Comparison of ENCODE assay signal across 8 mouse cellular contexts in genomic region chr4:139351931-139352711, GRCm38 (mm10). TPM values are rescaled to one million over a fixed set of nuclear protein-coding genes. Genes with fewer than 3 reads are reported as not detected.
DNase-seq lines count a peak whose midpoint lies in the region; ATAC-seq and TF ChIP-seq lines count a peak whose summit lies in the region.

Mrto4 (minus strand) TSS chr4:139352576.
Emc1 (plus strand) TSS chr4:139352587.
Ubr4 (plus strand) TSS chr4:139352609.

- peak; percentile 98 for ATAC-seq in forebrain, postnatal 0 days
- peak; percentile 94 for ATAC-seq in neural tube, embryonic 15.5 days (ENCODE audit: low FRiP score)

- H3K36me3 ChIP-seq in MEL (ENCODE audit: control insufficient read depth in 1 of 2, insufficient read depth in 2 of 2, low read length in 2 of 2), result peaks cover 3 to 9% of the 10 kb centered on the region in 2 experiments; a peak in 3 of 4 replicates
- peaks cover 39% of the 10 kb centered on the region for H3K36me3 ChIP-seq in forebrain, postnatal 0 days (ENCODE audit: insufficient read depth)
- H3K36me3 ChIP-seq in neural tube, embryonic 15.5 days, result peaks cover 50% of the 10 kb centered on the region

- peaks cover 39% of the 10 kb centered on the region for H3K79me2 ChIP-seq in MEL (ENCODE audit: control insufficient read depth, insufficient read depth, low read length, poor library complexity)

- no peaks in the 10 kb centered on the region for H3K27me3 ChIP-seq in MEL (ENCODE audit: control insufficient read depth in 1 of 2, insufficient read depth in 2 of 2, low read length in 2 of 2)
- H3K27me3 ChIP-seq in cerebellum, adult 2 months (ENCODE audit: control insufficient read depth, insufficient read depth, low read length), result no peaks in the 10 kb centered on the region
- H3K27me3 ChIP-seq in forebrain, postnatal 0 days (ENCODE audit: insufficient read depth, low read length), result no peaks in the 10 kb centered on the region
- no peaks in the 10 kb centered on the region for H3K27me3 ChIP-seq in neural tube, embryonic 15.5 days (replicated peaks)

- peak within 1 kb of the TSS; percentile 75 for H3K4me2 ChIP-seq in forebrain, postnatal 0 days (ENCODE audit: low read depth)
- peak within 1 kb of the TSS; percentile 92 for H3K4me2 ChIP-seq in neural tube, embryonic 15.5 days

- intact Hi-C loops in heart, postnatal 36 days (cut with DNase I), result loop anchor here (1.0 kb wide), 1 partner anchor 28 kb away; no protein-coding TSS in a partner anchor

- peak; percentile 89 for DNase-seq in MEL (ENCODE audit: low read depth, low spot score)
- peak; percentile 85 to 90 for DNase-seq in cerebellum, adult 2 months
- peak; percentile 90 for DNase-seq in forebrain, postnatal 0 days
- peak; percentile 82 to 89 for DNase-seq in heart, postnatal 36 days
- DNase-seq in layer of hippocampus, adult 2 months (ENCODE audit: low spot score in 2 of 2), result peak; percentile 78 to 82
- peak; percentile 88 for DNase-seq in lung, adult 2 months
- peak; percentile 89 for DNase-seq in testis, postnatal 10 days (ENCODE audit: low spot score)

- TF ChIP-seq EP300 in MEL (IDR thresholded peaks at IDR 0.05; ENCODE audit: low read depth in 1 of 2, low read length in 2 of 2), result no peak

- H3K9me3 ChIP-seq in MEL (replicated peaks; ENCODE audit: insufficient read depth, low read length), result no peaks in the 10 kb centered on the region
- no peaks in the 10 kb centered on the region for H3K9me3 ChIP-seq in forebrain, postnatal 0 days (ENCODE audit: low read length)
- no peaks in the 10 kb centered on the region for H3K9me3 ChIP-seq in neural tube, embryonic 15.5 days (replicated peaks)

- WGBS in cerebellum, adult 2 months, result 1% methylated on average over 64 of the region's 64 CpGs
- WGBS in forebrain, postnatal 0 days, result under 1% methylated on average over 64 of the region's 64 CpGs
- WGBS in lung, adult 2 months, result under 1% methylated on average over 64 of the region's 64 CpGs
- under 1% methylated on average over 64 of the region's 64 CpGs for WGBS in neural tube, embryonic 15.5 days

- H3K9ac ChIP-seq in MEL (ENCODE audit: control insufficient read depth, low read depth, low read length, poor library complexity, severe bottlenecking), result peak within 1 kb of the TSS; percentile 96
- H3K9ac ChIP-seq in forebrain, postnatal 0 days, result peak within 1 kb of the TSS; percentile 83
- peak within 1 kb of the TSS; percentile 96 for H3K9ac ChIP-seq in neural tube, embryonic 15.5 days (replicated peaks)

- no peak for TF ChIP-seq RAD21 in MEL (IDR thresholded peaks at IDR 0.05; ENCODE audit: low read depth, low read length)

- peak within 1 kb of the TSS; percentile 88 for H3K27ac ChIP-seq in MEL (ENCODE audit: control insufficient read depth, low read depth, low read length)
- peak within 1 kb of the TSS; percentile 95 for H3K27ac ChIP-seq in cerebellum, adult 2 months (ENCODE audit: insufficient read depth, low read length)
- peak within 1 kb of the TSS; percentile 92 for H3K27ac ChIP-seq in forebrain, postnatal 0 days (ENCODE audit: low read depth, low read length)
- peak within 1 kb of the TSS; percentile 99 for H3K27ac ChIP-seq in layer of hippocampus, adult 2 months
- H3K27ac ChIP-seq in neural tube, embryonic 15.5 days (replicated peaks), result peak within 1 kb of the TSS; percentile 98

- H3K4me1 ChIP-seq in MEL (ENCODE audit: control insufficient read depth in 1 of 2, insufficient read depth in 2 of 2, low read length in 2 of 2), result 0 out of 4 replicates have a peak, but pooled peaks cover 0 to 11% of the 10 kb centered on the region in 2 experiments
- H3K4me1 ChIP-seq in cerebellum, adult 2 months (ENCODE audit: control insufficient read depth, insufficient read depth, low read length), result peaks cover 3% of the 10 kb centered on the region; the same call in 1 of the 2 replicates
- H3K4me1 ChIP-seq in forebrain, postnatal 0 days (ENCODE audit: insufficient read depth), result peaks cover 12% of the 10 kb centered on the region; the same call in 1 of the 2 replicates
- H3K4me1 ChIP-seq in lung, adult 2 months (ENCODE audit: control insufficient read depth, insufficient read depth, low read length), result peaks cover 8% of the 10 kb centered on the region
- H3K4me1 ChIP-seq in neural tube, embryonic 15.5 days, result peaks cover 26% of the 10 kb centered on the region

- no peak for TF ChIP-seq CTCF in MEL (IDR thresholded peaks at IDR 0.05 in 2 of 3, conservative IDR thresholded peaks at IDR 0.05 in 1 of 3; ENCODE audit: control insufficient read depth in 1 of 3, insufficient read depth in 1 of 3, low read depth in 2 of 3, low read length in 3 of 3, poor library complexity in 1 of 3, severe bottlenecking in 1 of 3)
- TF ChIP-seq CTCF in cerebellum, adult 2 months (IDR thresholded peaks at IDR 0.05; ENCODE audit: borderline replicate concordance, insufficient read depth, low read depth, low read length), result no peak
- no peak for TF ChIP-seq CTCF in forebrain, postnatal 0 days (IDR thresholded peaks at IDR 0.05; ENCODE audit: low read depth)
- TF ChIP-seq CTCF in layer of hippocampus, adult 2 months (conservative IDR thresholded peaks at IDR 0.05), result no peak
- TF ChIP-seq CTCF in lung, adult 2 months (IDR thresholded peaks at IDR 0.05; ENCODE audit: insufficient read depth, low read length), result no peak

- H3K4me3 ChIP-seq in MEL (ENCODE audit: control insufficient read depth in 1 of 2, insufficient read depth in 1 of 2, low read depth in 2 of 2, low read length in 2 of 2), result peak within 1 kb of the TSS; percentile 97 to 99
- peak within 1 kb of the TSS; percentile 99 for H3K4me3 ChIP-seq in cerebellum, adult 2 months (replicated peaks; ENCODE audit: insufficient read depth, low read depth, low read length)
- peak within 1 kb of the TSS; percentile 57 for H3K4me3 ChIP-seq in forebrain, postnatal 0 days (ENCODE audit: low read depth, low read length)
- peak within 1 kb of the TSS; percentile 81 for H3K4me3 ChIP-seq in layer of hippocampus, adult 2 months
- H3K4me3 ChIP-seq in lung, adult 2 months (replicated peaks; ENCODE audit: extremely low read depth, low read depth, low read length), result peak within 1 kb of the TSS; percentile 81
- peak within 1 kb of the TSS; percentile 93 for H3K4me3 ChIP-seq in neural tube, embryonic 15.5 days (replicated peaks)

- peak; percentile 78 to 94 for TF ChIP-seq POLR2A in MEL (IDR thresholded peaks at IDR 0.05; ENCODE audit: control insufficient read depth in 1 of 2, insufficient read depth in 1 of 2, low read depth in 1 of 2, low read length in 2 of 2, poor library complexity in 1 of 2)
- peak; percentile 62; the same call in 1 of the 2 replicates for TF ChIP-seq POLR2A in cerebellum, adult 2 months (IDR thresholded peaks at IDR 0.05; ENCODE audit: borderline replicate concordance, insufficient read depth, low read length)
- TF ChIP-seq POLR2A in lung, adult 2 months (IDR thresholded peaks at IDR 0.05; ENCODE audit: borderline replicate concordance, extremely low read depth, low read depth, low read length), result 0 out of 2 replicates have a peak, but pooled peaks have one; percentile 42

TF ChIP-seq in MEL, 35 proteins besides CTCF, POLR2A, EP300 and RAD21 (continues in another document):
- TF ChIP-seq MYC (IDR thresholded peaks at IDR 0.05; ENCODE audit: low read depth, low read length), result peak; percentile 86
- TF ChIP-seq ETS1 (IDR thresholded peaks at IDR 0.05; ENCODE audit: low read depth, low read length), result 0 out of 2 replicates have a peak, but pooled peaks have one; percentile 10
- peak; percentile 98 for TF ChIP-seq MXI1 (IDR thresholded peaks at IDR 0.05; ENCODE audit: low read depth, low read length)
- peak; percentile 59 for TF ChIP-seq MAZ (IDR thresholded peaks at IDR 0.05; ENCODE audit: low read depth, low read length)
- TF ChIP-seq KAT2A (conservative IDR thresholded peaks at IDR 0.05; ENCODE audit: low read depth, low read length), result peak; percentile 60; the same call in 1 of the 2 replicates
- peak; percentile 81 for TF ChIP-seq TBP (IDR thresholded peaks at IDR 0.05; ENCODE audit: low read depth, low read length)
- no peak for TF ChIP-seq MAFK (IDR thresholded peaks at IDR 0.05; ENCODE audit: borderline replicate concordance, low read depth, low read length)

RNA-seq across cellular contexts. Expression of gene Mrto4, which starts in this region (rescaled TPM):
- 320 and 353 TPM in 2 replicates for total RNA-seq in MEL (2012; rRNA removed)
- 100 to 1,000 TPM in 1 of 2 experiments, not detected in 1; 253 TPM for polyA plus RNA-seq in MEL (2012; ENCODE audit: insufficient read depth in 1 of 2, insufficient read length in 2 of 2, low read depth in 1 of 2, low replicate concordance in 2 of 2, missing spikeins in 1 of 2)
- polyA plus RNA-seq in cerebellum, adult 2 months (2012; rRNA removed), result 50.2 and 56.4 TPM in 2 replicates
- total RNA-seq in forebrain, postnatal 0 days (2014; rRNA removed), result 53.7 and 69.6 TPM in 2 replicates
- polyA plus RNA-seq in forebrain, postnatal 0 days (2015; fragmentation: Nextera tagmentation; extraction: Ambion mirVana), result 75.5 and 80.7 TPM in 2 replicates
- 10 to 100 TPM; 26.8 to 28.6 TPM for total RNA-seq in heart, postnatal 36 days (2021)
- 10 to 100 TPM; 51.5 to 53.6 TPM for total RNA-seq in layer of hippocampus, adult 2 months (2021)
- 12.4 and 17.9 TPM in 2 replicates for polyA plus RNA-seq in lung, adult 2 months (2012; rRNA removed)
- 77.3 and 94.5 TPM in 2 replicates for polyA plus RNA-seq in neural tube, embryonic 15.5 days (2015; fragmentation: Nextera tagmentation; extraction: Ambion mirVana)

RNA-seq across cellular contexts. Expression of gene Emc1, which starts in this region (rescaled TPM):
- total RNA-seq in MEL (2012; rRNA removed), result 40.1 and 50.4 TPM in 2 replicates
- polyA plus RNA-seq in MEL (2012; ENCODE audit: insufficient read depth in 1 of 2, insufficient read length in 2 of 2, low read depth in 1 of 2, low replicate concordance in 2 of 2, missing spikeins in 1 of 2), result 10 to 100 TPM in 1 of 2 experiments, not detected in 1; 17.3 TPM
- polyA plus RNA-seq in cerebellum, adult 2 months (2012; rRNA removed), result 77.1 and 78.2 TPM in 2 replicates
- total RNA-seq in forebrain, postnatal 0 days (2014; rRNA removed), result 46.2 and 65.8 TPM in 2 replicates
- polyA plus RNA-seq in forebrain, postnatal 0 days (2015; fragmentation: Nextera tagmentation; extraction: Ambion mirVana), result 33.2 and 41.4 TPM in 2 replicates
- 10 to 100 TPM; 50.2 to 50.6 TPM for total RNA-seq in heart, postnatal 36 days (2021)
- total RNA-seq in layer of hippocampus, adult 2 months (2021), result 10 to 100 TPM; 90.8 to 96.6 TPM
- polyA plus RNA-seq in lung, adult 2 months (2012; rRNA removed), result 38.3 and 42.7 TPM in 2 replicates
- 41.2 and 43.9 TPM in 2 replicates for polyA plus RNA-seq in neural tube, embryonic 15.5 days (2015; fragmentation: Nextera tagmentation; extraction: Ambion mirVana)

RNA-seq across cellular contexts. Expression of gene Ubr4, which starts in this region (rescaled TPM):
- total RNA-seq in MEL (2012; rRNA removed), result 81.9 and 94.9 TPM in 2 replicates
- polyA plus RNA-seq in MEL (2012; ENCODE audit: insufficient read depth in 1 of 2, insufficient read length in 2 of 2, low read depth in 1 of 2, low replicate concordance in 2 of 2, missing spikeins in 1 of 2), result 100 to 1,000 TPM; 177 to 270 TPM
- 256 TPM in 2 replicates for polyA plus RNA-seq in cerebellum, adult 2 months (2012; rRNA removed)
- total RNA-seq in forebrain, postnatal 0 days (2014; rRNA removed), result 89.6 and 106 TPM in 2 replicates
- polyA plus RNA-seq in forebrain, postnatal 0 days (2015; fragmentation: Nextera tagmentation; extraction: Ambion mirVana), result 39.3 and 59.1 TPM in 2 replicates
- total RNA-seq in heart, postnatal 36 days (2021), result 100 to 1,000 TPM; 107 to 109 TPM
- total RNA-seq in layer of hippocampus, adult 2 months (2021), result 100 to 1,000 TPM; 171 to 176 TPM
- 163 and 183 TPM in 2 replicates for polyA plus RNA-seq in lung, adult 2 months (2012; rRNA removed)
- polyA plus RNA-seq in neural tube, embryonic 15.5 days (2015; fragmentation: Nextera tagmentation; extraction: Ambion mirVana), result 79.0 and 82.5 TPM in 2 replicates

Comparison
In these comparisons a context has a peak if more than half of its experiments do, and no peak if none do; other contexts are left out.
1. Peak in every context shown above with its lines: DNase-seq, ATAC-seq, H3K4me3 ChIP-seq and H3K27ac ChIP-seq.